Mouse (Mus musculus) natural killer cell, adult 2 months (primary cell): ENCODE measurements around the gene Kdr.
"Not testable (repeated sequence)": the region's sequence is repeated elsewhere in the genome, so short reads cannot be mapped to it uniquely, and the experiment has no call there.

Experiments
- DNase-seq, 2 experiments: peaks; one replicate each; pipeline ENCODE4 v3.0.0; 2022; ENCODE audit warnings: low spot score in 2 of 2

Gene Kdr

DNA sequence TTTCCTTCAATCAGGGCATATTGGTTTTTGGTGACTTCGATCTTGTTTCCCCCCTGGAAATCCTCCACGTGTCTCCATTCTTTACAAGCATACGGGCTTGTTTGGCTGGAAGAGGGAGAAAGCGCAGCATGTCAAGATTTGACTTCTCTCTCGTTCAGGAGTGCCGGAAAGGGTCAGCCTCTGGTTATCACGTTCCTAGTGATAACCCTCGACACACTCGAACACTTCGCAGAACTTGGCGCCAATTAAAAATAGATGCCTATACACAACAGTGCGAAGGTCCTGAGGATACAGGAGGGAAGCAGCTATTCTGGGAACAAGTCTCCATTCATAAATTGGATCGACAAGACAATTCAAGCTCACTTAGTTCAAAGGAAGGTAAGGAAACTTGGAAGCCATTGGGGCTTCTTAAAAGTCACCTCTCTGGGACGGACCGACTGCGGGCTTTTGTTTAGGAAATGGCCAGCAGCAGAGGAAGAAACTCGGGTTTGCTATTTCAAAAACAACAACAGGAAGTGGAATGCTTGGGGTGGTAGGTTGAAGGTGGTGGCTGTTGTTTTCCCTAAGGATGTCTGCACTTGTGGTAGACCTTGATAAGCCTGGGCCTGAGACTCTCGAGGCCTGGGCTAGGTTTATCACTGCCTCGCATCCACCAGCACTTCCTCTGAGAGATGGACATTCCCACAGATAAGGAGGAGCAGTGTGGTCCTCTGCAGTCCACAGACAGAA lies 16.4 kb downstream of the Kdr start:
- DNase-seq: no peak

DNA sequence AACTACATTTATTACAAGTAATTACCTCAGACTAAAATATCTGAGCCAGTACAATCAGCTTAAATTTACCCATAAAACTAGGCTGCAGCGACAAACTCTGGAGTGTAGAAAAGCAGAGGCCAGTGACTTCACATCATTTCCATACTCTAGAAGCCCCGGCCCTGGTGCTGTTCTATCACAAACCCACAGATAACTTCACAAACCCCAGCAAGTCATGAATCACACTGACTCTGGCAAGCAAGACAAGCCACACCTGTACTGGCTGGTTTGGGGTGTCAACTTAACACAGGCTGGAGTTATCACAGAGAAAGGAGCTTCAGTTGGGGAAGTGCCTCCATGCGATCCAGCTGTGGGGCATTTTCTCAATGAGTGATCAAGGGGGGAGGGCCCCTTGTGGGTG lies 18.4 kb downstream of the Kdr start:
- no peak for DNase-seq

DNA sequence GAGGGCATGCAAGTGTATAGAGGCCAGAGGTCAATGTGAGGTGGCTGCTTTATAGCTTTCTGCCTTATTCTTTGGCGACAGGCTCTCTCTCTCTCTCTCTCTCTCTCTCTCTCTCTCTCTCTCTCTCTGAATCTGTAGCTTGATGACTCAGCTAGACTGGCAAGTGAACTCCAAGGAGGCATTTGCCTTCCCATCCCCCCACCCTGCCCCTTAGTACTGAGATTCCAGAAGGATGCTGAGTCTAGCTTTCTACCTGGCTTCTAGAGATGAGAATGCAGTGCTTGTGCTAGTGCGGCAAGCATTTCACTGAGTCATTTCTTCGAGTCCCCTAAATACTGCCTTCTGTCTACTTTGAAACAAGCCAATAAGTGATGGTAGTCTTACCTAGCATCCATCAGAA lies 21.7 kb downstream of the Kdr start:
- DNase-seq: no peak

DNA sequence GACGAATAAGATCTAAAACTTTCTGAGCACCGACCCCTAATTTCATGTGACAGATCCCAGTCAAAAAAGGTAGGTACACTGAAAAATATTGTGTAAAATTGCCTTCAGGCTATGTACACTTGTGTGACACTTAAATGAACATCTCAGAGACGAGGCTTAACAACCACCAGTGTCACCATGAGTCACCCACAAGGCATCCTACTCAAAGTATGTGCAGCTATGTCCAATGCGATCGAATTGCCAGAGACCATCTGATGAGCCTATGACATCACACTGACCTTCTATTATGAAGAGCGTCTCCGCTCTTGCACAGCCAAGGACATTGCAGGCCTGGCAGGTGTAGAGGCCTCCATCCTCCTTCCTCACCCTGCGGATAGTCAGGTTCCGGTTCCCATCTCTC lies 22.4 kb downstream of the Kdr start:
- DNase-seq: no peak

DNA sequence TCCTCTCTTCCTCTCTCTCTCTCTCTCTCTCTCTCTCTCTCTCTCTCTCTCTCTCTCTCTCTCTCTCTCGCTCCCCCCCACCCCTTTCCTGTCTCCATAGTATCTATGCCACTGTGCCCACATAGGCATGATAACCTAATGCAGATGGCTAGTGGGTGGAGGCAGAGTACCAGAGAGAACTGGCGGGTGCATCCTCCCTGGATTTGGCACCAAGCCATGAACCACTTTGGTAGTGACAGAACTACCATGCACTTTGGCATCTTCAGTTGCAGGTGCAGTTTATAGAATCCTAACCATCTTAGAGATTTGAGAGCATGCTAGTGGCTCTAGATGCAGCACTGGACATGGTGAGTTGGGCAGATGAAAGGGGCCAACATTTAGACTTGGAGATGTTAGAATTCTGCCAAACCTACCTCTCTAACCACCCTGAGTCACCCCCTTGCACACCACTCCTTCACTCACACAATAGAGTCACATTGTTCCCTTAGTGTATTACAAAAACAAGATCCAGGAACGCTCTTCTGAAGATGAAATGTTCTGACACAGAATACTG lies 23.4 kb downstream of the Kdr start:
- DNase-seq: no peak

DNA sequence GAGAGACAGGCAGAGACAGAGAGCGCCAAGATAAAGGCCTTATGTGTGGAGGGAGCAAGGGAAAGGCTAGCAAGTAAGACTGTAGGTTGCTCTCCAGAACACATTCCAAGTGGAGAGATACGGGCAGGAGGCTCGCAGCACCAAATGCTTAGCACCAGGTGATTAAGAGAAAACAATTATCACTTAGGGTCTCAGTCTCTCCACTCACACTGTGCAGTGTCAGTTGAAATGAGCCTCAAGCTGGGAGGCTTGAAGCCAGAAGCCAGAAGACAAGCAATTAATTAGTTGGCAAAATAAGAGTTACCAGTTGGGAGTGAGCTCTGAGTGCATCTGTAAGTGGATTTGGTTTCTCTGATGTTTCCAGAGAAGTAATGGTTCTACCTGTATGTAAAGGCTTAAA lies 24.0 kb downstream of the Kdr start:
- no peak for DNase-seq

DNA sequence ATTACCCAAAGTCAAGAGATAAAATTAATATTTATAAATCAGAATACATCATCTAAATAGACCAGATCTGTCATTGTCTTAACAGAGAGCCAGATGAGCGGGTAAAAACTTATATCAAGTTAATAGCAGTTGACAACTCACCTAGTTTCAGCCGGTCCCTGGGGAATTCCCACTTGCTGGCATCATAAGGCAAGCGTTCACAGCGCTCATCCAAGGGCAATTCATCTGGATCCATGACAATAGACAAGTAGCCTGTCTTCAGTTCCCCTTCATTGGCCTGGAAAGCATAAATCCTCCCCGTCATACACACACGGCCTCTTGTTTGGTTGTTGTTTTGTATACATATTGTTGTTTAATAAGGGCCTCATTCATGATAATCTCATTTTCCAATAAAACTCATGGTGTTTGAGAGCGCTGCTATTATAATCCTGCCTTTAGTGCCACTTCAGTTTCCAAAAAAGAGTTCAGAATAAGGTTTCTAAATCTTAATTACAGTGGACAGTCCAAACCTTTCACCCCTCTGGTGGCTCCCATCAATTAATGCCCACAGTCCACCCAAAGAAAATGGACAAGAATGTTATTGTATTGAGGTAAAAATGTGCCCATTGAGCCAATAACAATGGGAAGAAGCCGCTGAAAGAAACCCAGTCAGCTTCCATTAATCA lies 26.0 kb downstream of the Kdr start:
- DNase-seq: no peak

DNA sequence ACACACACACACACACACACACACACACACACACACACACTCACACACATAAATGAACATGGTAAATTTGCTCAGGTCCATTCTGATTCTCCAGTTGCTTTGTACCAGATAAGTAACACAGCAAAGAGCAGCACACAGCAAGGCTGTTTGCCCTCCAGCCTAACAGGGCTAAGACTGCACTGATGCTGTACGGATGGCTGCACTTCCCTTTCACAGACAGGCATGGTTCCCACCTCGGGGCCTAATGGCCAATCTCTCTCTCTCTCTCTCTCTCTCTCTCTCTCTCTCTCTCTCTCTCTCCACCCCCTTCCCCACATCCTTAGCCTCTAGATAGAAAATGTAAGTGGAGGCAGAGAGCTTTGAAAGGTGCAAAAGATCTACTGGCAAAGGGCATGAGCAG lies 27.4 kb downstream of the Kdr start:
- DNase-seq: no peak

DNA sequence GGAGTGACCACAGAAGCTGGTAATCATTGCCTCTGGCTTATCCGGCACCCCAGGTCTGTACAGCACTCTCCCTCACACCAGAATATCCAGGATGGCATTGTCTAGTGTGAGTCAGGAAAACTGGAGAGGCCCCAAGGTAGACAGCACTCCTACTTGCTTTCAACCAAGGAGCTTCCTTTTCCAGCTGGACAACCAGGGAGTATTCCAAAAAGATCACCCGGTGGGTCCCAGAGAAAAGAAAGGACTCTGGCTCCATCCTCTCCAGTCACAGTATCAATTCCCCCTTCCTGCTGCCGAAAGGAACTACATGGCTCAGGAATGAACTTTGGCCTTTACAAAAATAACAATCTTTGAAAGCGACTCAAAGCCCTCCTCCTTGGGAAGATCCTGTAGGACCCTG lies 32.9 kb downstream of the Kdr start:
- DNase-seq: no peak

DNA sequence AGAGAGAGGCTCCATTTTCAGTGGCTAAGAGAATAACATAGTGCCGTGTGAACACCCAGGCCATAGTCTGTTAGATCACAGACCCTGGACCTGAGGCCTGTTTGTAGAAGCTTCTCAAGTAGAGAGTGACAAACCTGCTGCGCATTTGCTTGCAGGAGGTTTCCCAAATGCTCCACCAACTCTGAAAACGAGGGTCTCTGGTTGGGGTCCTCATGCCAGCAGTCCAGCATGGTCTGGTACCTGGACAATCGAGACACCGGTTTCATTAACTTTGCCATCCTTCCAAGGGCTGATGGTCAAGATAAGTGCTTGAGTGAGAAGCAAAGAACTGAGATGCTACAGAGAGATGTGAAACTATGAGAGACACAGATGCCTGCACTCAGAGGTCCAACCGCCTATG lies 35.0 kb downstream of the Kdr start:
- DNase-seq: no peak

DNA sequence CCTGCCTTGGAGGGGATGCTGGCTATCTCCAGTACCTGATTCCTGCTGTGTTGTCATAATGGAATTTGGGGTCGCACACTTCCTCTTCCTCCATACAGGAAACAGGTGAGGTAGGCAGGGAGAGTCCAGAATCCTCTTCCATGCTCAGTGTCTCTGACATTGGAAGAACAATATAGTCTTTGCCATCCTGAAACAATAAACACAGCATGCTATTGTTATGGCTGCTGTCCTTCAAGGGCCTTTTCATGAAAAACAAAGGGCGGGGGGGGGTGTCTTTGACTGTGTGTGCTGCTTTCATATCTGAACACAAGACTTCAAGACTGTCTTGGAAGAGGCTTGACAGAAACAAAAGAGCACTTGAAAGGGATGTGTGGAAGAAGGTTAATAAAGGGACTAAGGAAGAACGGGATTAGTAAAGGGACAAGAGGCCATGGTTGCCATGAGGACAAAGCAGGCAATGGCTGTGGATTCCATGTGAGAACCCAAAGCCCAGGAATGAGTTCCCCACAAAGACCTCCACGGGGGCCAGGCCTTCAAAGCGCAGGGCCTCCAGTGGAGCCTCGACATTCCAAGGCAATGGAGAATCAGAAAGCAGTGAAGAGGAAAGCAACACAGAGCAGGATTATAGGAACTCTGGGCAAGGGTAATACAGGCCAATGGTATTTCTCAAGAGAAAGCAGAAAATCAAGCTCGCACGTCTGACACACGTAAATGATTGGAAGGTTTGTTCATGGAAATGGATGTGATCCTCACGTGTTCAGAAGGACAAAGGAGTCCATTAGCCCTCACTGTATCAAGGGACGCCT lies 36.3 kb downstream of the Kdr start:
- no peak for DNase-seq

DNA sequence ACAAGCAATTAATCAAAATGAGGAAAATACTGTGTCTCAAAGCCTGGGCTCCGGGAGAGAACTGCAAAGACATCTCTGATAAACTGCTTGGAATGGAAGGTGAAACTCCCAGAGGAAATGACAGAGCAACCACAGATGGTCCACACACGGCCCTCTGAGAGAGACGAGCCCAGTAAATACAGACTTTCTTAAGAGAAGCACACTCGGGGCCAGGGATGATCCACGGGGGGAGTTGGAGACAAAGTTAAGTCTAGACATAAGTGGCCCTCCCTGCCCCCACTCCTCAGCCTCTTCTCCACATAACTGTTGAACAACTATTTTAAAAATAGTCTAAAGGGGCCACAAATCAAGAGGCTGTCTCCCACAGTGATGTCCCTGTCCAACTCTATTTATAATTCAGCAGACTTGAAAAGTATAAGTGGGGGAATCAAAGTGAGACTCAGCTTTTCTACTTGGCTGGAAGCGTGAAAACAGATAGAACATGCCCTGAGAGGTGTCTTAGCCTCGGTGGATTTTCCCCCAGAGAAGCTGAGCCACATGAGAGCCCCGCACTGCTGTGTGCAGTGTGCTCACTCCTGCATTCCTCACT lies 39.0 kb downstream of the Kdr start:
- DNase-seq: no peak

DNA sequence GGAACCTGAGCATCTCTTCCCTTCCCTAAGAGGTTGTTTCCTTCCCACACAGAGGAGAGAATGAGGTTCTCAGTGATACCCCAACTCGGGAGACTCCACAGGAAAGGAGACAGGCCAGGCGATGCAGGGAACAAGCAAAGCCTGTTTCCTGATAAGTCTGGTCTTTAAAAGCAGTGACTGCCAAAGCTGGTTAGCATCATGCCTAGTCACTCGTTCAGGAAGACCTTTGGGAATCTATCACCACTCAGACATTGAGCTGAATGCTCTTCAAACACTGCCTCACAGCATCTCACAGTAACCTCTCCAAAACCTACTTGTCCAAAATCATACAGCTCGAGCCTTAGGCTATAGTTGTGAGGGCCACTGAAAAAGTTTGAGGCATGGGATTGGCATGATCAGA lies 40.2 kb downstream of the Kdr start:
- no peak for DNase-seq

DNA sequence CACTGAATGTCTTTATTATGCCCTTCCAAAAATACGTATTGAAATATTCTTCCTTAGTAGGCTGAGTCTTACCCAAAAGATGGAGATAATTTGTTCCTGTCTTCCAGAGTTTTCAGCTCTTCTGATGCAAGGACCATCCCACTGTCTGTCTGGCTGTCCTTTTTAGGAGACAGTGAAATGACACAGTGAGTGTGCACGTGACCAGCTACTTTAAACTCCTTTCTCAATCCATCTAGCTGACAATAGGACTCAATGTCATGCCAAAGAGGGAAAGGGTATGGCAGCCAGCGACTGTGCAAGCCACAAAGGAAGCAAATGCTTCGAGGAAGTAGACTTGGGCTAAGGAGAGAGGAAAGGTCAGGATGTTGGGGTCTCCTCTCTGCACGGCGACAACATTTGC lies 42.0 kb downstream of the Kdr start:
- DNase-seq: no peak

DNA sequence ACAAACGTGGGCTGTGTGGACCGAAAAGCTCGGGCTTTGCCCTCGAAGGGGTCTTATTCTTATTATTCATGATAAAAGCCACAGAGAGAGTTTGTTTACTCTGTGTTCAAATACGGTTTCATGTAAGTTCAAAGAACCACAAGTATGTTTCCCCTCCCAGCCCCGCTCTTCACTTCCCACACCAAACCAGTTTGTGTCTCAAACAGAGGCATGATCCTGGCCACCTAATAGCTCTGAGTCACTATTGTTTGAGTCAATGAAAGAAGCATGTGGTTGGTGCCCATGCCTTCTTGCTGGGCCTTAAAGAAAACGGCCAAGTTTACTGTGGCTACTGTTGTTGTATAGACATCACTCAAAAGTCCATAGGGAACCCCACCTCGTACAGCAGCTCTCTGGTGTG lies 43.0 kb downstream of the Kdr start:
- no peak for DNase-seq

DNA sequence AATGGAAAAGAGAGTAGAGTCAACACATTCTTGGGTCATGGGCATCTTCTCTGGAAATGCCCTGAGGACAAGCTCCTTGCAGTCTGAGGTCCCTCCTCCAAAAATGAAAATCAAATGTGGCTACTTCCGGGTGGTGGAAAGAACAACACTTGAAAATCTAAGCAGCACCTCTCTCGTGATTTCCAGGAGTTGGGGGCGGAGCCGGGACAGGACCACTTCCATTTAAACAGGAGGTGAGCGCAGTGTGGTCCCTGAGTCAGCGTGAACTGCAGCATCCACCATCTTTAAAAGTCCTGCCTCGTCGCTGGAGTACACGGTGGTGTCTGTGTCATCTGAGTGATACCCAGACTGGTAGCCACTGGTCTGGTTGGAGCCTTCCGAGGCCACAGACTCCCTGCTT lies 44.1 kb downstream of the Kdr start:
- peak; percentile 8 for DNase-seq

DNA sequence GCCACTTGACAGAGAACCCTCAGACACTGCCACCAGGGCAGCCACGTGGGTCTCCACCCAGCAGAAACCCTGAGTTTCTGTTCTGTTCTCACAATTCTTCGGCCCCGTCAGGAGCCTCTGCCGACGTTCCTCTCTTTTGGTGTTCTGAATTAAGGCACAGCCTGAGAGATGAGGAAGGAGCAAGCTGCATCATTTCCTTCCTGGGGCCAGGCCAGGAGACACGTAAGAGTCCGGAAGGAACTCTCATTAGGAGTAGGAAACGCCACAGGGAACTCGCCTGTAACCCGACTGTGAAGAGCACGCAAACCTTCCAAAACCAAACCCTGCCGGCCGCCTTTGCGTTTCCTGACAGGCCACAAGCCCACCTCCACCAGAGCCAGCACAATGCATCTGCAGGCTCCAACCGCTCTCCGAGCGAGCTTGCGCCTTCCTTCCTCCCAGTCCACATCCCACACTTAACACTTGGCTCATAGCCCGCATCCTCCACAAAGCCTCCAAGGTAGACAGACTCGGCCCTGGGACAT lies 44.7 kb downstream of the Kdr start:
- DNase-seq: peak; percentile 9 to 32

DNA sequence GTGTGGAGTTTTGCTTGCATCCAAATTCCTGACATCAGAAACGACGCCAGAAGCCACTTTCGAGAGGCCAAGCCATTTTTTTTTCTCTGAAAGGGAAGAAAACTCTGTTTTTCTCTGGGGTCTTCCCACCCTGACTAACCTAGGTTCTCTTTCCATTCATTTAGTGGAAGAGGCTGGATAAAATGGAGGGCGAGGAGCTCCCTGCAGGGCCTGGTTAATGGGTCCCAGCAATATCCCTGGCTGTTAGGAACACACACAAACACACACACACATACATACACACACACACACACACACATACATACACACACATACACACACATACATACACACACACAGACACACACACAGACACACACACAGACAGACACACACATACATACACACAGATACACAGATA lies 46.8 kb downstream of the Kdr start:
- not testable (repeated sequence) for DNase-seq

DNA sequence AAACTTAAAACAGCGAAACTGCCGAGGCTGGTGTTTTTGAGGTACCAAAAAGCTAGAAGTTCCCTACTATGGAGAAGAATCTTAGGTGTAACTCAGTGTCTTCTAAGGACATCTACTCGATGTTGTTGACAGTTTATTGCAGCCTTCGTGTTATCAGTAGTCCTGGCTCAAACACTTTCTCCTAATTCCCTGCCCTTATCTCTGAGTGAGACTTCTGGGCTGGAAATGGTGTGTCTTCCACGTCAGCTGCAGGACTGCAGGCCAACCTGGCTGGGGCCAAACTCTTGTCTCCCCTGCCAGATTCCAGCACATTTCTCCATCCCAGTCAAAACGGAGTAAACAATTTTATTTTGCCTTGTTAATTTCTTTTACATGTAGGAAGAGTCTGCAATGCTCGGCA lies 48.3 kb downstream of the Kdr start:
- no peak for DNase-seq

DNA sequence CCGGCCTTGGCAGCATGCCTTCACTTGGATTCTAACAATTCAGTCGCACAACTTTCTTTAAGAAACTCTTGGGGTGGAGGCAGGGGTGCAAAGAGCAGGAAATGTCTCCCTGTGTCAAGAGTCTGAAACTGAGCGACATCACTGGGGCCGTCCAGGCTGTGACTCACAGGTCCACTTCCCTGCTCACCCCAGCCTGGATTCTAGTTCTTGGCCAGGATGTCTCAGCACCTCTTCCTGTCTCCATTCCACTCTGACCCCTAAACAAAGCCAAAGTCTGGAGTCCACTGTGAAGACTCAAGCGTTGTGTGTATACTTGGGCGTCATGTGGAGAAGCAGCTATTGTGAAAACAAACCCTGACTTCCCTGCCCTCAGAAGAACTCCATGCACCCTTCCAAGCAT lies 55.6 kb downstream of the Kdr start:
- DNase-seq: no peak

DNA sequence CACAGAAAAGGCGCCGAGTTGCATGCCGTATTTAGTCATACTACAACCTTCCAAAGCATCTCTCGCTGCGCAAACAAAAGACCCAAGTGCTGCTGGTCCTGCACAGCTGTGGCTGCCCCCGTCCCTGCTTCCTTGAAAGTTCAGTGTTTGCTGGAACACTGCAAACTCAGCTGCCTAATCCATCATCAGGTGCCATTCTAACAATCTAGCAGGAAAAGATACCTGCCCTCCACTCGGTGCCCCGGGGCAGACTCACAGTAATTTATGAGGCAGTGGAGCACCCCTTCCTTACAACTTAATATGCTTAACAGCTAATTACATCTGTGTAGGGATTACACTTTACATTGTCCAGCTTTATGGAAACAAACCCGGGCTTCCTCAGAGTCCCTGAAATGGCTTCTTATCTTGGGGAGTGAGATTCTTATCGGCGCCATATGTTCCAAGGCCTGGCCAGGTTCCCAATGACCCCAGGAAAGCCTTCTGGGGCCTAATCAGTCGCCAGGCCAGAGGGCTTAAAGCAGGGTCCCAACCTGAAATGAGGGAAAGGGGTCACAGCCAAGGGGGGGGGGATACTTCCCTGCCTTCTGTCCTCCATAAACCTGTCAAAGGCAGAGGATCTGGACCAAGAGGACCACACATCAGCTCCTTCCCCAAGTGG lies 56.4 kb downstream of the Kdr start:
- no peak for DNase-seq

DNA sequence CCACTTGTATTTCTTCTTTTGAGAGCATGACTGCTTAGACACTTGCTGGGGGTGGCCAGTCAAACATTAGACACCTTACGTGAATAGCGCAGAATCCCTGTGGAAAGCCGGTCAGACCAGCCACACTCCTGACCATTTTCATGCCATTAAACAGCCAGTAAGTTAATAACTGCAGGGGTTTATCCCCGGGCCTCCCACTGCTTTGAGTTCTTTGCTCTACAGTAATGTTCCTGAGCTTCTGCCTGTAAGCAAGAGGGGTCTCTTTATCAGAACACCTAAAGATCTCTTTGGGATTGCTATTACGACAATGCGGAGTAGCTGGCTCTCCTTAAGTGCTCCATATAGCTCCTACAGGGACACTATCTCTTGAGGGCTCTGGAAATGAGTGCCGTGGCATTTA lies 58.7 kb downstream of the Kdr start:
- DNase-seq: no peak
